15 mouse cellular contexts compared by ENCODE assay signal in genomic region chr4:83172278-83172677, GRCm38 (mm10).
DNase-seq lines count a peak whose midpoint lies in the region; ATAC-seq and TF ChIP-seq lines count a peak whose summit lies in the region.
"Had no signal": no experiment of that assay in that cellular context is flagged by ENCODE, and none has a peak within 500 bp of the region (broad histone marks: within the 10 kb centered on the region; RNA-seq: fewer than 3 reads in every experiment).

No protein-coding gene starts in this region.

- no peak overlapping the region for H3K4me2 ChIP-seq in embryonic facial prominence, embryonic 15.5 days (replicated peaks)
- H3K4me2 ChIP-seq in limb, embryonic 14.5 days (replicated peaks; ENCODE audit: low read depth, low read length, severe bottlenecking): no peak overlapping the region
- H3K4me2 ChIP-seq: hindbrain, embryonic 14.5 days; liver, embryonic 13.5 days had no signal

- no peaks in the 10 kb centered on the region for H3K9me3 ChIP-seq in embryonic facial prominence, embryonic 10.5 days
- no peaks in the 10 kb centered on the region for H3K9me3 ChIP-seq in embryonic facial prominence, embryonic 15.5 days (replicated peaks)
- no peaks in the 10 kb centered on the region for H3K9me3 ChIP-seq in limb, embryonic 14.5 days (ENCODE audit: control insufficient read depth, low read length)
- H3K9me3 ChIP-seq: liver, embryonic 13.5 days had no signal

- H3K4me3 ChIP-seq in embryonic facial prominence, embryonic 10.5 days: no peak overlapping the region
- H3K4me3 ChIP-seq in embryonic facial prominence, embryonic 15.5 days (replicated peaks): no peak overlapping the region
- H3K4me3 ChIP-seq in limb, embryonic 14.5 days (replicated peaks; ENCODE audit: low read length): no peak overlapping the region
- H3K4me3 ChIP-seq: erythroblast, embryonic 14.5 days; liver, embryonic 13.5 days had no signal

- 66% methylated on average over 3 of the region's 3 CpGs for WGBS in embryonic facial prominence, embryonic 10.5 days
- WGBS in embryonic facial prominence, embryonic 15.5 days: 21% methylated on average over 3 of the region's 3 CpGs
- 14% methylated on average over 3 of the region's 3 CpGs for WGBS in limb, embryonic 14.5 days

- ATAC-seq in embryonic facial prominence, embryonic 15.5 days (ENCODE audit: insufficient number of reproducible peaks, low FRiP score, low TSS enrichment, low read depth): peak; percentile 80
- ATAC-seq in limb, embryonic 14.5 days (ENCODE audit: low FRiP score, low read depth): peak; percentile 55; the same call in 1 of the 2 replicates

- peak; percentile 15 for DNase-seq in kidney, postnatal 10 days
- DNase-seq in kidney, adult 18-20 months: no peak
- no peak for DNase-seq in embryonic facial prominence, embryonic 10.5 days (ENCODE audit: low spot score)
- DNase-seq in limb, embryonic 14.5 days (ENCODE audit: low spot score): peak; percentile 49
- no peak for DNase-seq in heart, adult 18-20 months
- no peak for DNase-seq in thymus, postnatal 25 days
- DNase-seq: cerebellum, adult 9-10 months; gastrocnemius, postnatal 14 days; liver, embryonic 13.5 days; retina, postnatal 1 day; thymus, postnatal 36 days had no signal

- H3K27ac ChIP-seq in embryonic facial prominence, embryonic 10.5 days (replicated peaks): peak overlapping the region; percentile 26; the same call in 1 of the 2 replicates
- peak overlapping the region; percentile 63; the same call in 1 of the 2 replicates for H3K27ac ChIP-seq in embryonic facial prominence, embryonic 15.5 days (replicated peaks)
- no peak overlapping the region for H3K27ac ChIP-seq in limb, embryonic 14.5 days (replicated peaks; ENCODE audit: low read depth, low read length)
- H3K27ac ChIP-seq: hindbrain, embryonic 14.5 days; kidney, postnatal 0 days; liver, embryonic 13.5 days had no signal

- H3K9ac ChIP-seq in embryonic facial prominence, embryonic 15.5 days: no peak overlapping the region
- no peak overlapping the region for H3K9ac ChIP-seq in limb, embryonic 14.5 days (ENCODE audit: low read depth, low read length, severe bottlenecking)
- H3K9ac ChIP-seq: hindbrain, embryonic 14.5 days; liver, embryonic 13.5 days had no signal

- no peaks in the 10 kb centered on the region for H3K27me3 ChIP-seq in embryonic facial prominence, embryonic 10.5 days (replicated peaks; ENCODE audit: low read depth, poor library complexity, severe bottlenecking)
- no peaks in the 10 kb centered on the region for H3K27me3 ChIP-seq in embryonic facial prominence, embryonic 15.5 days
- no peaks in the 10 kb centered on the region for H3K27me3 ChIP-seq in limb, embryonic 14.5 days (ENCODE audit: control insufficient read depth, insufficient read depth, low read length)
- H3K27me3 ChIP-seq: liver, embryonic 13.5 days had no signal

- peaks cover 25% of the 10 kb centered on the region for H3K4me1 ChIP-seq in embryonic facial prominence, embryonic 10.5 days
- H3K4me1 ChIP-seq in embryonic facial prominence, embryonic 15.5 days: 0 out of 2 replicates have a peak, but pooled peaks cover 9% of the 10 kb centered on the region
- H3K4me1 ChIP-seq in limb, embryonic 14.5 days (ENCODE audit: control insufficient read depth, insufficient read depth, low read length): peaks cover 8% of the 10 kb centered on the region; the same call in 1 of the 2 replicates
- H3K4me1 ChIP-seq: liver, embryonic 13.5 days had no signal

- no peak for TF ChIP-seq POLR2A in limb, embryonic 14.5 days (IDR thresholded peaks at IDR 0.05; ENCODE audit: borderline replicate concordance, extremely low read depth, insufficient read depth, insufficient read length)

- no peaks in the 10 kb centered on the region for H3K36me3 ChIP-seq in embryonic facial prominence, embryonic 10.5 days (replicated peaks)
- no peaks in the 10 kb centered on the region for H3K36me3 ChIP-seq in embryonic facial prominence, embryonic 15.5 days
- H3K36me3 ChIP-seq in limb, embryonic 14.5 days (ENCODE audit: control insufficient read depth, insufficient read depth, low read length): no peaks in the 10 kb centered on the region
- H3K36me3 ChIP-seq: liver, embryonic 13.5 days had no signal

Comparison
In these comparisons a context has a peak if more than half of its experiments do, and no peak if none do; other contexts are left out.
1. DNase-seq: peak in kidney, postnatal 10 days (single experiment) and limb, embryonic 14.5 days (single experiment); none in kidney, adult 18-20 months (single experiment), embryonic facial prominence, embryonic 10.5 days (single experiment), heart, adult 18-20 months (0 of 2) and thymus, postnatal 25 days (single experiment).